ENCODE assay signal across 11 mouse cellular contexts in the genomic region with DNA sequence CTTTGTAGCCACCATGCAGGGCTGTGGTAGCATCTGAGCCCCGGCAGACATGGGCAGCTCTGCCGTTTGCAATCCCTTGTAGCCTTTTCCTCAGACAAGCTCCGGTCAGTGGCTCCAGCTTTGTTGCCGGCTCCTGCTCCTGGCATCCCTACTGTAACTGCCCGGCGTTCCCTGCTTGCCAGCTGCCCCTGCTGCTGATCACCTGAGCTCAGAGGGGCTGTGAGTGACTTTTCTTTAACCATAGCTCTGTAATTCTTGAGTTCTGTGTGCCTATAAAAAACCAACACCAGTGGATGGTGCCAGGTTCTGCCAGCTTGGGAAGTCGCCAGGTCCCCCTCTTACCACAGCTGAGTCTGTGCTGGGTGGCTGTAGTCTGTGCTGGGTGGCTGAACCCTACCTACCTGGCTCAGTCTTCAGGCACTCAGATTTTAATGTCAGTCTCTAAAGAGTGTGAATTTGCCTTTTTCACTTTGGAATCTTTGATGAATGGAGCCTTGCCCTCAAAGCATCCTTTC.
DNase-seq lines count a peak whose midpoint lies in the region; ATAC-seq and TF ChIP-seq lines count a peak whose summit lies in the region.
"Had no signal": no experiment of that assay in that cellular context is flagged by ENCODE, and none has a peak within 500 bp of the region (broad histone marks: within the 10 kb centered on the region; RNA-seq: fewer than 3 reads in every experiment).

No protein-coding gene starts in this region.

- peak; percentile 35 for DNase-seq in gastrocnemius, adult 2 months
- no peak for DNase-seq in gastrocnemius, postnatal 36 days
- no peak for DNase-seq in lung, adult 2 months
- DNase-seq in cerebellum, adult 9-11 months: peak; percentile 54
- no peak for DNase-seq in kidney, adult 8-10 months
- no peak for DNase-seq in liver, embryonic 11.5 days (ENCODE audit: low spot score)
- DNase-seq: kidney, postnatal 10 days; liver had no signal

- no peaks in the 10 kb centered on the region for H3K27me3 ChIP-seq in lung, embryonic 15.5 days
- H3K27me3 ChIP-seq in limb, embryonic 15.5 days: no peaks in the 10 kb centered on the region
- no peaks in the 10 kb centered on the region for H3K27me3 ChIP-seq in liver, embryonic 11.5 days (replicated peaks; ENCODE audit: control insufficient read depth, insufficient read depth, low read length)
- H3K27me3 ChIP-seq: Patski had no signal

- no peaks in the 10 kb centered on the region for H3K9me3 ChIP-seq in lung, embryonic 15.5 days
- H3K9me3 ChIP-seq in limb, embryonic 15.5 days: no peaks in the 10 kb centered on the region
- no peaks in the 10 kb centered on the region for H3K9me3 ChIP-seq in liver, embryonic 11.5 days (ENCODE audit: control insufficient read depth, low read length)

- ATAC-seq in lung, embryonic 15.5 days (ENCODE audit: borderline replicate concordance, extremely low read depth, low FRiP score, low TSS enrichment): no peak
- ATAC-seq in limb, embryonic 15.5 days (ENCODE audit: insufficient number of reproducible peaks, low FRiP score, low TSS enrichment, low read depth): no peak
- ATAC-seq in liver, embryonic 11.5 days (replicated peaks; ENCODE audit: low FRiP score): no peak
- ATAC-seq: Patski had no signal

- WGBS in lung, embryonic 15.5 days: 70% methylated on average over 7 of the region's 7 CpGs
- 66% methylated on average over 7 of the region's 7 CpGs for WGBS in lung, adult 2 months
- 62% methylated on average over 7 of the region's 7 CpGs for WGBS in limb, embryonic 15.5 days
- 79% methylated on average over 7 of the region's 7 CpGs for WGBS in liver, embryonic 11.5 days

- no peak for TF ChIP-seq CTCF in gastrocnemius, adult 2 months (IDR thresholded peaks at IDR 0.05)
- TF ChIP-seq CTCF in lung, adult 2 months (IDR thresholded peaks at IDR 0.05; ENCODE audit: insufficient read depth, low read length): no peak

- H3K4me3 ChIP-seq in gastrocnemius, adult 2 months: no peak overlapping the region
- no peak overlapping the region for H3K4me3 ChIP-seq in lung, embryonic 15.5 days
- no peak overlapping the region for H3K4me3 ChIP-seq in lung, adult 2 months (replicated peaks; ENCODE audit: extremely low read depth, low read depth, low read length)
- no peak overlapping the region for H3K4me3 ChIP-seq in limb, embryonic 15.5 days
- H3K4me3 ChIP-seq in liver, embryonic 11.5 days (ENCODE audit: low read depth, low read length): no peak overlapping the region

- H3K4me1 ChIP-seq in lung, embryonic 15.5 days: peaks cover 11% of the 10 kb centered on the region
- peaks cover 4% of the 10 kb centered on the region; the same call in 1 of the 2 replicates for H3K4me1 ChIP-seq in lung, adult 2 months (ENCODE audit: control insufficient read depth, insufficient read depth, low read length)
- H3K4me1 ChIP-seq in limb, embryonic 15.5 days: peaks cover 5% of the 10 kb centered on the region; the same call in 1 of the 2 replicates
- 0 out of 2 replicates have a peak, but pooled peaks cover 9% of the 10 kb centered on the region for H3K4me1 ChIP-seq in liver, embryonic 11.5 days (replicated peaks; ENCODE audit: control insufficient read depth, insufficient read depth, low read length)

- H3K9ac ChIP-seq in lung, embryonic 15.5 days: no peak overlapping the region
- H3K9ac ChIP-seq in limb, embryonic 15.5 days: no peak overlapping the region
- no peak overlapping the region for H3K9ac ChIP-seq in liver, embryonic 11.5 days (ENCODE audit: low read depth, low read length)

- H3K27ac ChIP-seq in gastrocnemius, adult 2 months: 0 out of 2 replicates have a peak overlapping the region, but pooled peaks have one; percentile 31
- 0 out of 2 replicates have a peak overlapping the region, but pooled peaks have one; percentile 15 for H3K27ac ChIP-seq in lung, embryonic 15.5 days
- peak overlapping the region; percentile 24; the same call in 1 of the 2 replicates for H3K27ac ChIP-seq in limb, embryonic 15.5 days
- H3K27ac ChIP-seq in liver, embryonic 11.5 days (ENCODE audit: low read depth, low read length): no peak overlapping the region

- no peak overlapping the region for H3K4me2 ChIP-seq in lung, embryonic 15.5 days
- no peak overlapping the region for H3K4me2 ChIP-seq in limb, embryonic 15.5 days
- no peak overlapping the region for H3K4me2 ChIP-seq in liver, embryonic 11.5 days

- intact Hi-C loops in gastrocnemius, adult 2 months (cut with DNase I): no loop called here
- intact Hi-C loops in gastrocnemius, postnatal 36 days (cut with DNase I): no loop called here

- H3K36me3 ChIP-seq in lung, embryonic 15.5 days: no peaks in the 10 kb centered on the region
- no peaks in the 10 kb centered on the region for H3K36me3 ChIP-seq in limb, embryonic 15.5 days
- no peaks in the 10 kb centered on the region for H3K36me3 ChIP-seq in liver, embryonic 11.5 days (ENCODE audit: control insufficient read depth, insufficient read depth, low read length)

- TF ChIP-seq POLR2A in lung, adult 2 months (IDR thresholded peaks at IDR 0.05; ENCODE audit: borderline replicate concordance, extremely low read depth, low read depth, low read length): no peak

Comparison
In these comparisons a context has a peak if more than half of its experiments do, and no peak if none do; other contexts are left out.
1. DNase-seq: peak in gastrocnemius, adult 2 months (single experiment) and cerebellum, adult 9-11 months (single experiment); none in gastrocnemius, postnatal 36 days (0 of 2), lung, adult 2 months (single experiment), kidney, adult 8-10 months (0 of 2) and liver, embryonic 11.5 days (single experiment).